19 mouse cellular contexts compared by ENCODE assay signal in the genomic region with DNA sequence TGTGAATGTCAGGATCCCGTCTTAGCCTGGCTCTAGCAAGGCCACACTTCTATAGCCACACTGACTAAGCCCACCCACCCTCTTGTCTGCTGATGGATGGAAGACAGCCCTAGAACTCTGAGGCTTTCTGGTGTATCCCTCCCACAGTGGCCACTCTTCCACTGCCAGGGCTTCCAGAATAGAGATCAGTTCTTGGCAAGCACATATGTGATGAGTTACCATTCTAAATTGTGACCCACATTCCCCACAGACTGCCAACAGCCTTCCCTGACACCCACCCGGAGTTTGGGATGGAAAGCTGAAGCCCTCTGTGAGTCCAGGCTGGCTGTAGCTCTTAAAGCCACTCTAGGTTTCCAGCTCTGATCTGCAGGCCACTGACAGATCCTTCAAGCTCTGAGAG. TPM values are rescaled to one million over a fixed set of nuclear protein-coding genes. Genes with fewer than 3 reads are reported as not detected.
DNase-seq lines count a peak whose midpoint lies in the region; ATAC-seq and TF ChIP-seq lines count a peak whose summit lies in the region.
"Had no signal": no experiment of that assay in that cellular context is flagged by ENCODE, and none has a peak within 500 bp of the region (broad histone marks: within the 10 kb centered on the region; RNA-seq: fewer than 3 reads in every experiment).

No protein-coding gene starts in this region.

- no peak for TF ChIP-seq CTCF in gastrocnemius, adult 2 months (IDR thresholded peaks at IDR 0.05)
- TF ChIP-seq CTCF in left cerebral cortex, adult 2 months (IDR thresholded peaks at IDR 0.05), result no peak
- no peak for TF ChIP-seq CTCF in liver, postnatal 0 days (IDR thresholded peaks at IDR 0.05; ENCODE audit: low read depth)

- 0 out of 2 replicates have a peak overlapping the region, but pooled peaks have one; percentile 5 for H3K9ac ChIP-seq in ES-E14 (ENCODE audit: insufficient read depth, low read depth, low read length, poor library complexity, severe bottlenecking)
- H3K9ac ChIP-seq in liver, postnatal 0 days (replicated peaks), result no peak overlapping the region

- in situ Hi-C loops in ES-E14 (cut with MboI; ENCODE audit: low sequenced_read_pairs in 2 of 2, unreplicated experiment in 2 of 2), result no loop called here

- no peaks in the 10 kb centered on the region for H3K9me3 ChIP-seq in ES-E14 (ENCODE audit: control insufficient read depth, insufficient read depth, low read depth, low read length)
- no peaks in the 10 kb centered on the region for H3K9me3 ChIP-seq in liver, postnatal 0 days (ENCODE audit: low read length)

- DNase-seq in gastrocnemius, adult 2 months, result no peak
- no peak for DNase-seq in gastrocnemius, postnatal 25 days
- DNase-seq in left cerebral cortex, adult 2 months (ENCODE audit: extremely low spot score in 1 of 2, low spot score in 2 of 2), result no peak
- no peak for DNase-seq in left cerebral cortex, postnatal 4 days
- no peak for DNase-seq in ES-E14 (ENCODE audit: low read depth, low spot score)
- DNase-seq in brain, adult 2 months (ENCODE audit: low read depth, low spot score), result peak; percentile 73
- no peak for DNase-seq in liver, postnatal 0 days
- DNase-seq: cerebellum, postnatal 25 days; heart, adult 11 months; layer of hippocampus, adult 9-11 months; lung, embryonic 14.5 days had no signal

- H3K4me2 ChIP-seq in liver, postnatal 0 days (ENCODE audit: low read depth, low read length), result no peak overlapping the region
- H3K4me2 ChIP-seq: liver, embryonic 11.5 days; lung, embryonic 14.5 days; midbrain, embryonic 11.5 days had no signal

- ATAC-seq in liver, postnatal 0 days, result no peak
- ATAC-seq: inflammation-experienced regulatory T-cells, adult 6 months had no signal

- H3K4me1 ChIP-seq in ES-E14 (ENCODE audit: control insufficient read depth in 2 of 2, insufficient read depth in 2 of 2, low read length in 2 of 2, poor library complexity in 1 of 2), result peaks cover 10 to 17% of the 10 kb centered on the region in 2 experiments
- H3K4me1 ChIP-seq in liver, postnatal 0 days (ENCODE audit: insufficient read depth), result peaks cover 13% of the 10 kb centered on the region

- peak overlapping the region; percentile 11; the same call in 1 of the 2 replicates for H3K4me3 ChIP-seq in gastrocnemius, adult 2 months
- H3K4me3 ChIP-seq in left cerebral cortex, adult 2 months, result peak overlapping the region; percentile 19; the same call in 1 of the 2 replicates
- no peak overlapping the region for H3K4me3 ChIP-seq in ES-E14 (ENCODE audit: insufficient read depth in 1 of 2, low read depth in 1 of 2, low read length in 2 of 2, poor library complexity in 1 of 2, severe bottlenecking in 1 of 2)
- no peak overlapping the region for H3K4me3 ChIP-seq in liver, postnatal 0 days (ENCODE audit: low read depth, low read length)

- peaks cover 39% of the 10 kb centered on the region for H3K36me3 ChIP-seq in ES-E14 (ENCODE audit: control insufficient read depth, insufficient read depth, low read length, poor library complexity, severe bottlenecking)
- H3K36me3 ChIP-seq in liver, postnatal 0 days (replicated peaks; ENCODE audit: insufficient read depth, low read length), result peaks cover 36% of the 10 kb centered on the region

- H3K27ac ChIP-seq in gastrocnemius, adult 2 months, result peak overlapping the region; percentile 48; the same call in 1 of the 2 replicates
- H3K27ac ChIP-seq in left cerebral cortex, adult 2 months, result peak overlapping the region; percentile 89; the same call in 1 of the 2 replicates
- H3K27ac ChIP-seq in ES-E14 (ENCODE audit: insufficient read depth, low read depth, low read length, poor library complexity, severe bottlenecking), result peak overlapping the region; percentile 48; the same call in 1 of the 2 replicates
- no peak overlapping the region for H3K27ac ChIP-seq in liver, postnatal 0 days (ENCODE audit: low read depth)
- H3K27ac ChIP-seq: macrophage had no signal

- no peak for TF ChIP-seq EP300 in liver, postnatal 0 days (IDR thresholded peaks at IDR 0.05; ENCODE audit: low read depth)

- intact Hi-C loops in gastrocnemius, adult 2 months (cut with DNase I), result no loop called here
- intact Hi-C loops in left cerebral cortex, adult 2 months (cut with DNase I), result loop anchor here (5.0 kb wide), 1 partner anchor 235 kb away; a partner anchor contains a TSS
- intact Hi-C loops in left cerebral cortex, postnatal 4 days (cut with DNase I), result no loop called here

- WGBS in liver, postnatal 0 days (ENCODE audit: insufficient replicate concordance), result 78% methylated on average over 2 of the region's 2 CpGs

- no peaks in the 10 kb centered on the region for H3K27me3 ChIP-seq in liver, postnatal 0 days (ENCODE audit: insufficient read depth, low read length)

TF ChIP-seq in ES-E14, 5 proteins besides CTCF, POLR2A, EP300 and RAD21:
- TF ChIP-seq ZC3H11A (IDR thresholded peaks at IDR 0.05; ENCODE audit: borderline replicate concordance, low read depth, low read length) (no peak), CHD2 (IDR thresholded peaks at IDR 0.05; ENCODE audit: low read depth, low read length) (no peak), MAFK (IDR thresholded peaks at IDR 0.05; ENCODE audit: insufficient read depth, low read depth, low read length) (no peak)

RNA-seq across cellular contexts. Expression of a gene that starts 2.8 kb away (rescaled TPM):
- total RNA-seq in gastrocnemius, adult 2 months (2021), result 1 to 10 TPM in 1 of 2 experiments, under 1 TPM in 1; 0.51 to 1.5 TPM
- 1 to 10 TPM in 1 of 2 experiments, not detected in 1; 1.1 TPM for total RNA-seq in gastrocnemius, postnatal 25 days (2021)
- under 1 TPM in 1 of 2 experiments, not detected in 1; 0.41 TPM for total RNA-seq in left cerebral cortex, adult 2 months (2021)
- 1 to 10 TPM in 1 of 2 experiments, under 1 TPM in 1; 0.72 to 1.3 TPM for total RNA-seq in left cerebral cortex, postnatal 4 days (2021)
- not detected in 2 replicates for total RNA-seq in ES-E14 (2012; rRNA removed)
- not detected in 2 replicates for polyA plus RNA-seq in liver, postnatal 0 days (2015; fragmentation: Nextera tagmentation; extraction: Ambion mirVana)
- total RNA-seq: adrenal gland, adult 18-20 months; hematopoietic stem cell, adult 5-6 weeks; MEL had no signal
- polyA plus RNA-seq: embryonic facial prominence, embryonic 14.5 days; inflammation-experienced regulatory T-cells, adult 6 months; liver, embryonic 11.5 days; lung, embryonic 14.5 days; macrophage had no signal

RNA-seq across cellular contexts. Expression of a gene that starts 7.1 kb away (rescaled TPM):
- total RNA-seq in gastrocnemius, adult 2 months (2021), result 100 to 1,000 TPM; 120 to 155 TPM
- 100 to 1,000 TPM; 141 to 179 TPM for total RNA-seq in gastrocnemius, postnatal 25 days (2021)
- total RNA-seq in left cerebral cortex, adult 2 months (2021), result 100 to 1,000 TPM; 323 to 361 TPM
- 100 to 1,000 TPM; 130 to 156 TPM for total RNA-seq in left cerebral cortex, postnatal 4 days (2021)
- total RNA-seq in ES-E14 (2012; rRNA removed), result 115 and 129 TPM in 2 replicates
- 19.3 and 21.3 TPM in 2 replicates for polyA plus RNA-seq in liver, postnatal 0 days (2015; fragmentation: Nextera tagmentation; extraction: Ambion mirVana)

RNA-seq across cellular contexts. Expression of a gene that starts 15.9 kb away (rescaled TPM):
- 1,000 to 10,000 TPM; 1,153 to 1,545 TPM for total RNA-seq in gastrocnemius, adult 2 months (2021)
- total RNA-seq in gastrocnemius, postnatal 25 days (2021), result 1,000 to 10,000 TPM; 1,291 to 1,333 TPM
- 100 to 1,000 TPM; 533 to 600 TPM for total RNA-seq in left cerebral cortex, adult 2 months (2021)
- 100 to 1,000 TPM; 457 to 466 TPM for total RNA-seq in left cerebral cortex, postnatal 4 days (2021)
- total RNA-seq in ES-E14 (2012; rRNA removed), result 598 and 769 TPM in 2 replicates
- polyA plus RNA-seq in liver, postnatal 0 days (2015; fragmentation: Nextera tagmentation; extraction: Ambion mirVana), result 620 and 664 TPM in 2 replicates

RNA-seq across cellular contexts. Expression of a gene that starts 24.2 kb away (rescaled TPM):
- total RNA-seq in gastrocnemius, adult 2 months (2021), result under 1 TPM in 1 of 2 experiments, not detected in 1; 0.48 TPM
- 1 to 10 TPM in 1 of 2 experiments, under 1 TPM in 1; 0.61 to 1.2 TPM for total RNA-seq in gastrocnemius, postnatal 25 days (2021)
- under 1 TPM in 1 of 2 experiments, not detected in 1; 0.40 TPM for total RNA-seq in left cerebral cortex, adult 2 months (2021)
- total RNA-seq in left cerebral cortex, postnatal 4 days (2021), result not detected
- total RNA-seq in ES-E14 (2012; rRNA removed), result 8.0 and 11.2 TPM in 2 replicates
- 0.16 and 0.37 TPM in 2 replicates for polyA plus RNA-seq in liver, postnatal 0 days (2015; fragmentation: Nextera tagmentation; extraction: Ambion mirVana)
- total RNA-seq: hematopoietic stem cell, adult 5-6 weeks had no signal
- polyA plus RNA-seq: macrophage had no signal

RNA-seq across cellular contexts. Expression of a gene that starts 54.4 kb away (rescaled TPM):
- under 1 TPM in 1 of 2 experiments, not detected in 1; 0.84 TPM for total RNA-seq in gastrocnemius, adult 2 months (2021)
- under 1 TPM; 0.24 to 0.28 TPM for total RNA-seq in gastrocnemius, postnatal 25 days (2021)
- 1 to 10 TPM; 1.7 to 2.1 TPM for total RNA-seq in left cerebral cortex, adult 2 months (2021)
- 1 to 10 TPM; 2.7 to 4.1 TPM for total RNA-seq in left cerebral cortex, postnatal 4 days (2021)
- total RNA-seq in ES-E14 (2012; rRNA removed), result 2.5 and 5.0 TPM in 2 replicates
- 0.31 and 0.67 TPM in 2 replicates for polyA plus RNA-seq in liver, postnatal 0 days (2015; fragmentation: Nextera tagmentation; extraction: Ambion mirVana)
- total RNA-seq: MEL had no signal
- polyA plus RNA-seq: macrophage had no signal

Comparison
In these comparisons a context has a peak if more than half of its experiments do, and no peak if none do; other contexts are left out.
1. H3K4me3 ChIP-seq: peak in gastrocnemius, adult 2 months (single experiment) and left cerebral cortex, adult 2 months (single experiment); none in ES-E14 (0 of 2) and liver, postnatal 0 days (single experiment).